Mouse (Mus musculus) G1E (cell line): Measurements from ENCODE around the gene Apc2. TPM values are rescaled to one million over a fixed set of nuclear protein-coding genes. Genes with fewer than 3 reads are reported as not detected.
A peak's percentile ranks its signal among the peaks of the same experiment; 100 is the strongest.

ENCODE experiments used
- ATAC-seq: 2 replicates; pipeline ENCODE4 v1.8.0; 2016; ENCODE audit warnings: mild to moderate bottlenecking; ENCODE audit not compliant: insufficient number of reproducible peaks, poor library complexity, low FRiP score, severe bottlenecking; ENCODE audit errors: extremely low read depth
- DNase-seq: peaks from one replicate; pipeline ENCODE4 v3.0.0; 2012; ENCODE audit warnings: low spot score
- H3K27me3 ChIP-seq: 2 replicates; pipeline ENCODE4 v1.6.1; 2012; ENCODE audit warnings: mild to moderate bottlenecking, low read length, inconsistent platforms; ENCODE audit not compliant: insufficient read depth
- H3K36me3 ChIP-seq: replicated peaks from 2 replicates; pipeline ENCODE3; 2012; ENCODE audit warnings: mild to moderate bottlenecking, inconsistent platforms
- H3K4me1 ChIP-seq: 2 replicates; pipeline ENCODE4 v1.6.1; 2012; ENCODE audit warnings: low read depth, low read length, inconsistent platforms, mixed read lengths; ENCODE audit not compliant: insufficient read depth
- H3K4me3 ChIP-seq: 2 replicates; pipeline ENCODE4 v1.5.1; 2012; ENCODE audit warnings: low read depth, mild to moderate bottlenecking, inconsistent platforms, low read length, moderate library complexity, mixed read lengths
- H3K9me3 ChIP-seq: replicated peaks from 2 replicates; pipeline ENCODE4 v1.6.1; 2012; ENCODE audit warnings: inconsistent platforms
- CTCF ChIP-seq: IDR thresholded peaks from 2 replicates; pipeline ENCODE4 v1.5.1; 2012; ENCODE audit warnings: low read depth, low read length, inconsistent platforms, mixed read lengths
- GATA1 ChIP-seq: IDR thresholded peaks from 2 replicates; pipeline ENCODE4 v1.6.1; 2012; ENCODE audit warnings: borderline replicate concordance, low read length, inconsistent platforms, mixed read lengths
- GATA2 ChIP-seq: IDR thresholded peaks from 2 replicates; pipeline ENCODE4 v1.6.1; 2012; ENCODE audit warnings: low read depth, low read length, inconsistent platforms, borderline replicate concordance
- POLR2AphosphoS5 ChIP-seq: IDR thresholded peaks from 2 replicates; pipeline ENCODE4 v1.6.1; 2012; ENCODE audit warnings: low read depth, low read length, inconsistent platforms; ENCODE audit not compliant: insufficient replicate concordance
- TAL1 ChIP-seq: conservative IDR thresholded peaks from 2 replicates; pipeline ENCODE4 v1.6.1; 2012; ENCODE audit warnings: low read depth, low read length, inconsistent platforms, mixed read lengths
- polyA plus RNA-seq: library from polyadenylated mRNA; stranded (reverse); fragments of >175 nt; gene quantifications from 2 replicates; pipeline ENCODE4 v1.2.3, GENCODE M21; 2012
- total RNA-seq, 2 experiments: library from RNA; stranded (forward) in 1 of 2; stranded (reverse) in 1 of 2; fragments of 200-1000 nt in 1 of 2; fragments of >200 nt in 1 of 2; fragmentation: Nextera tagmentation in 1 of 2; gene quantifications; 2 replicates each; pipeline ENCODE4 v1.2.3; 2014 to 2017

Apc2 gene
- total and polyA plus RNA-seq, 3 experiments = 0.02 to 0.23 (median 0.11) TPM

- Histone ChIP-seq H3K4me1 (peaks cover 62% of the 10 kb centered on the region), H3K4me3 (no peak overlapping the region), H3K36me3 (peaks cover 51% of the 10 kb centered on the region), H3K9me3 (peaks cover 4% of the 10 kb centered on the region), H3K27me3 (peaks cover 40% of the 10 kb centered on the region)
- TF ChIP-seq CTCF (no peak), POLR2AphosphoS5 (no peak), GATA2 (no peak), TAL1 (no peak), GATA1 (no peak)
- ATAC-seq = no peak
- no peak for DNase-seq
Observed at GRCm38 (mm10) chr10:80314494-80315001, 18.8 kb downstream of the Apc2 start.

GRCm38 (mm10) chr10:80315315-80315714 lies 19.5 kb downstream of the Apc2 start:
- Histone ChIP-seq H3K4me1 (peaks cover 64% of the 10 kb centered on the region), H3K9me3 (peaks cover 4% of the 10 kb centered on the region), H3K27me3 (peaks cover 39% of the 10 kb centered on the region), H3K4me3 (peak overlapping the region; percentile 1; the same call in 1 of the 2 replicates), H3K36me3 (peaks cover 52% of the 10 kb centered on the region)
- ATAC-seq (no peak), DNase-seq (no peak)
- TF ChIP-seq GATA1 = no peak
- no peak for TF ChIP-seq CTCF
- no peak for TF ChIP-seq GATA2
- TF ChIP-seq POLR2AphosphoS5 = no peak
- TF ChIP-seq TAL1 = no peak

GRCm38 (mm10) chr10:80316359-80316781 lies 20.6 kb downstream of the Apc2 start:
- Histone ChIP-seq H3K4me1 (peaks cover 66% of the 10 kb centered on the region), H3K27me3 (peaks cover 28% of the 10 kb centered on the region), H3K36me3 (peaks cover 55% of the 10 kb centered on the region), H3K9me3 (peaks cover 4% of the 10 kb centered on the region), H3K4me3 (no peak overlapping the region; the same call in 1 of the 2 replicates)
- TF ChIP-seq GATA2 (no peak), GATA1 (no peak), POLR2AphosphoS5 (no peak; the same call in 1 of the 2 replicates), CTCF (no peak), TAL1 (no peak)
- DNase-seq (no peak), ATAC-seq (no peak)

- ATAC-seq (no peak), DNase-seq (peak; percentile 56)
- H3K27me3 ChIP-seq = peaks cover 22% of the 10 kb centered on the region
- peaks cover 61% of the 10 kb centered on the region for H3K36me3 ChIP-seq
- TF ChIP-seq GATA1 = no peak
- no peak for TF ChIP-seq CTCF
- TF ChIP-seq GATA2 = no peak
- no peak for TF ChIP-seq TAL1
- TF ChIP-seq POLR2AphosphoS5 = no peak
- H3K9me3 ChIP-seq = peaks cover 4% of the 10 kb centered on the region
- peaks cover 73% of the 10 kb centered on the region for H3K4me1 ChIP-seq
- peak overlapping the region; percentile 48; the same call in 1 of the 2 replicates for H3K4me3 ChIP-seq
Observed at GRCm38 (mm10) chr10:80317011-80317410, 21.2 kb downstream of the Apc2 start.

GRCm38 (mm10) chr10:80320340-80320760 lies 24.6 kb downstream of the Apc2 start, which contains the start of gene 2310011J03Rik:
TSS of gene 2310011J03Rik (minus strand) at chr10:80320537.
- H3K4me3 ChIP-seq = peak within 1 kb of the TSS; percentile 94
- peaks cover 59% of the 10 kb centered on the region for H3K36me3 ChIP-seq
- no peaks in the 10 kb centered on the region; the same call in 1 of the 2 replicates for H3K27me3 ChIP-seq
- 0 out of 2 replicates have a peak, but pooled peaks cover 1% of the 10 kb centered on the region for H3K9me3 ChIP-seq
- DNase-seq (peak; percentile 87), ATAC-seq (peak; percentile 73)
- no peak for TF ChIP-seq TAL1
- no peak for TF ChIP-seq GATA2
- no peak for TF ChIP-seq CTCF
- TF ChIP-seq GATA1 = no peak
- no peak for TF ChIP-seq POLR2AphosphoS5
- peaks cover 91% of the 10 kb centered on the region for H3K4me1 ChIP-seq

GRCm38 (mm10) chr10:80321014-80321669 lies 25.4 kb downstream of the Apc2 start:
- TF ChIP-seq TAL1 = no peak
- no peak for TF ChIP-seq GATA1
- no peak for TF ChIP-seq GATA2
- Histone ChIP-seq H3K27me3 (no peaks in the 10 kb centered on the region; the same call in 1 of the 2 replicates), H3K4me1 (peaks cover 91% of the 10 kb centered on the region), H3K36me3 (peaks cover 51% of the 10 kb centered on the region), H3K9me3 (no peaks in the 10 kb centered on the region), H3K4me3 (peak overlapping the region; percentile 94; the same call in 1 of the 2 replicates)
- DNase-seq (no peak), ATAC-seq (no peak)
